Mouse (Mus musculus) erythroblast, embryonic 14.5 days (primary cell): ENCODE results near the gene Grk4.

Experiments used
- GATA1 ChIP-seq: IDR thresholded peaks from 2 replicates; pipeline ENCODE4 v1.6.1; 2012; ENCODE audit warnings: low read length, inconsistent platforms, mixed read lengths
- TAL1 ChIP-seq: IDR thresholded peaks from 3 replicates; pipeline ENCODE4 v1.6.1; 2012; ENCODE audit warnings: low read length, inconsistent platforms, mixed read lengths

- TF ChIP-seq GATA1 (no peak), TAL1 (no peak)
Observed at GRCm38 (mm10) chr5:34633641-34634040, 26.5 kb upstream of the Grk4 start.
